Mouse (Mus musculus) ovary, adult 18-20 months (tissue): ENCODE data around the gene Sirt4.
A peak's percentile ranks its signal among the peaks of the same experiment; 100 is the strongest.

ENCODE experiments used
- DNase-seq: peaks from one replicate; pipeline ENCODE4 v3.0.0; 2022; ENCODE audit warnings: low spot score, mixed read lengths

The Sirt4 gene

DNA sequence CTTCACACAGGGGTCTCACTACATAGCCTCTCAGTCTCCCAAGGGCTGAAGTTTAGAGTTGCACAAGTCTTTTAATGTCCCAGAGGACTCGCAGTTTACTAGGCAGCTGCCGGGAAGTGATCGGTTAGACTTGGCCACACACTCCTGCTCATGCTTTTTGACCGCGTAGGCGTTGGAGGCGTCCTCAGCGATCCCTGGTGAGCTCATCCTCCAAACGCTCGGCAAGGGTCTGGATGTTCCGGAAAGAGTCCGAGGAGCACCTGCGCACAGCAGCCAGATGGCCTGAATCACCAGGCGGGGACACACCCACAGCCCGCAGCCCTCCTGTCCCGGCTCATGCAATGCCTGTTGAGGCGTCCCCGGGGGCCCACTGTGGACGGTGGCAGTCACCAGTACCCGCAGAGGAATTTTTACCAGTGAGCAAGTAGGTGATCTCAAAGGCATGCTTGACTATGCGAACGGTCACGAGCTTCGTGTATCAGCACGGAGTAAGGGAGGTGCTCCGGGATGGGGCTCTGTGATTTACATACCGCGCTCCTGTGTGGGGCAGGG lies 7.3 kb upstream of the Sirt4 start:
- peak; percentile 64 for DNase-seq

DNA sequence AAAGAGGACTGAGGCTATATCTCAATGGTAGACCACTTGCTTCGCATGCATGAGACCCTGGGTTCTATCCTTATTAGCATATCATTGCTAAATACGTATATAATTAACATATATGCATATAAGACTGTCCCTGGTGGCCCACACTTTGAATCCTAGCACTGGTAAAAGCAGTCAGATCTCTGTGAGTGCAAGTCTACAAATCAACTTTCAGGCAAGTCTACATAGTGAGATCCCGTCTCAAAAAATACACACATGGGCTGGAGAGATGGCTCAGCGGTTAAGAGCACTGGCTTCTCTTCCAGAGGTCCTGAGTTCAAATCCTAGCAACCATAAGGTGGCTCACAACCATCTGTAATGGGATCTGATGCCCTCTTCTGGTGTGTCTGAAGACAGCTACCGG lies 6.6 kb upstream of the Sirt4 start:
- DNase-seq, result no peak

DNA sequence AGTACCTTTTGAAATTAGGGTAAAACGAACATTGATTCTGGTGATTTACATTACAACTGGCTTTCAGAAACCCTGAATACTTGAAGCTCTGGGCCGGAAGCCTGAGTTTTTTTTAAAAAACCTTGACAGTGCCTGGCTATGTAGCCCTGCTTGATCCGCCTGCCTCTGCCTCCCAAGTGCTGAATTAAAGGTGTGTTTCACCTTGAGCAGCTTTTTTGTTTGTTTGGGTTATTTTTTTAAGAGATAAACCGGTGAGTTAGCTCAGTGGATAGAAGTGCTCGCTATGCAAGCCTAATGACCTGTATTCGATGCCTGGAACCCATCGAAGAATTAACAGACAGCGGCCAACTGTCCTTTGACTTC lies 6.1 kb upstream of the Sirt4 start:
- DNase-seq, result no peak

DNA sequence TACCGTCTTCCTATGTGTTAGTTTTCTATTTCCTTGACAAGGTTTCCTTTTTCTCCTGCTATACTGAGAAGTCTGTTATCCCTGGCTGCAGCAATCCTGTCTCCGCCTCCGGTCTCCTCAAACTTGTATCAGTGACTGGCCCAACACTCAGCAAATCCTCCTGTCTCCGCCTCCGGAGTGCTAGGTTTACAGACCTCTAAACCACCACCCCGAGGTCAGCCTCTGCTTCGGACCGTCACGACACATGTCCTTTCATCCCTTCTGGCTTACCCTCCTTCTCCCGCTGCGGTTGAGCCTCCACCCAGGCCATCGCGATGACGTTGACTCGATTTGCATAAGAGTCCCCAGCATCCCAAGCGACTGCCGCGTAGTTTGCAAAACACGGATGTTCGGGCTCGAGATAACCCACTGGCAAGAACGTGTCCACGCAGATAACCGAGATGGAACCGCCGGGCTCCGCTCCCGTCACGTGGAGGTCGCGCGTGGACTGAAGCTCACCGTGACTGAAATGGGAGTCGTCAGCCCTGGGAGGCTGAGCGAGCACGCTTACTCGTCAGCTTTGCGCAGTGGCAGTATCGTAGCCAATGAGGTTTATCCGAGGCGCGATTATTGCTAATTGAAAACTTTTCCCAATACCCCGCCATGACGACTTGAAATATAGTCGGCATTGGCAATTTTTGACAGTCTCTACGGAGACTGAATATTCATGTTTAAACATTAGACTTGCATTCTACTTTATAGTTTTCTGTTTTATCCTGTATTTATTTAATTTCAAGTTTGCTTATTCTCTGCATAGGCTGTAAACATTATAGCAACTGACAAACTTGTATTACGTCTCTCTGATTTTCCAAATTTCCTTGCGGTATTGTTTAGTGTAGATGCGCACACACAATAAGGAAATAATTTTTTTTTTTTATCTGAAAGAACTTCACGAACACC lies 5.4 kb upstream of the Sirt4 start:
- peak; percentile 80 for DNase-seq

DNA sequence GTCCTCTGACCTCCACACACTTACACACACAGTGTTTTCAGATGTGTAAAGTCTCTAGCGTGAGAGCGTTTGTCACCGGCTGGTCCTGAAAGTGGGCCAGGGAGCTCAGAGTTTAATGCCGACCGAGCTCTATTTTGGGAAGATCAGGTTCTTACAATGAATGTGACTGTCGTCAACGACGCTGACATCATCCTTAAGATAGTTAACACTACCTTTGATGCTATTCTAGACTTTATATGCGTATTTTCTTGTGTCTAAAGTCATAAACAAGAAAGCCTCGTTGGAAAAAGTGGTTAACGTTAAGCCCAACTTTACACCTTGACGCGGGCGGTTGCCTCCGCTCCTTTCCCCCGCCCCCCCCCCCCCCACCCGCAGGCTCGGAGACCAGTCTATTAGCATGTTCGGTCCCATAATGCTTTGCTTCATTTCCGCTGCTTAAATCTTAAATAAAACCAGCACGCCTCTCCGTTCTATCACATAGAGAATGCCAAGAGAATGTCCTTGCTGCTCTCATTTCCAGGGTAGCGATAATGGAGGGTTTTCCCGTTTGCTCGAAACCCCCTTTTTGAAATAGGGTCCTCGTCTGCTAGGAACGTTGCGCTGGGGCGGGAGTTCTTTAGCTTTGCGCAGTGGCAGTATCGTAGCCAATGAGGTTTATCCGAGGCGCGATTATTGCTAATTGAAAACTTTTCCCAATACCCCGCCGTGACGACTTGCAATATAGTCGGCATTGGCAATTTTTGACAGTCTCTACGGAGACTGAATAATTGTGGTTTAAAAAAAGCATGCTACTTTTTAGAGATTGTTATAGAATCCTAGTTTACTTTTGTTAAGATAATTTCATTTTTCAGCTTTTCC lies 4.5 kb upstream of the Sirt4 start:
- peak; percentile 55 for DNase-seq

DNA sequence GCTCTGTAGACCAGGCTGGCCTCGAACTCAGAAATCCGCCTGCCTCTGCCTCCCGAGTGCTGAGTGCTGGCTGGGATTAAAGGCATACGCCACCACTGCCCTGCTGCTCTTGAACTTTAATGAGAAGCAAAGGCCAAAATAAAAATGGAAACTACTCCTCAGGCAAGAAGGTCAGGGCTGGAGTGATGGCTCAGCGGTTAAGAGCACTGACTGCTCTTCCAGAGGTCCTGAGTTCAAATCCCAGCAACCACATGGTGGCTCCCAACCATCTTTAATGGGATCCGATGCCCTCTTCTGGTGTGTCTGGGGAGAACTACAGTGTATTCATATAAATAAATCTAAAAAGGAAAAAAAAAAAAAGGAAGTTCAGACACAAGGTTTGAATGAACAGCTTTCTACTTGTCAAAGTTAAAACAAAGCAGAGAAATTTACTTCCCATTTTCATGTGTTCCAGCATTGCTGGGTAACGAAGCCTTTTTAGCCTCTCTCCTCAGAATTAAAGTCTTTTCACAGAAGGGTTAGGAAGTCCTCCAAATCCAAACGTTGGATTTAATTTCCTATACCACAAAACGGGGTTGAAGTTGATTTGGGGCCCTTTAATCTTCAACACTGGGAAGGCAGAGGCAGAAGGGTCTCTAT lies 3.5 kb upstream of the Sirt4 start:
- DNase-seq, result no peak

DNA sequence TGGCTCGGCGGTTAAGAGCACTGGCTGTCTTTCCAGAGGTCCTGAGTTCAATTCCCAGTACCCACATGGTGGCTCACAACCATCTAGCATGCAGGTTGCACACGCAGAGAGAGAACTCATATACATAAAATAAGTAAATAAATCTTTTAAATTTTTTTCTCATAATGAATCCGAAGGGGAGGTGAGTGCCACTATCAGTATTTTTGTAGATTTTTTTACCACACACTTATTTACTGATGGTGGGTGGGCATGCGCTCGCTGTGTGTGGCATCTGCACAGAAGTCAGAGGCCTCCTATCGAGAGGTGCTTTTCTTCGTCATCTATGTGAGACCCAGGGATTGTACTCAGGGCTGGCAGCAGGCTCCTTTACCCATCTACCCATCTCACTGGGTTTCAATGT lies 2.8 kb upstream of the Sirt4 start:
- no peak for DNase-seq

DNA sequence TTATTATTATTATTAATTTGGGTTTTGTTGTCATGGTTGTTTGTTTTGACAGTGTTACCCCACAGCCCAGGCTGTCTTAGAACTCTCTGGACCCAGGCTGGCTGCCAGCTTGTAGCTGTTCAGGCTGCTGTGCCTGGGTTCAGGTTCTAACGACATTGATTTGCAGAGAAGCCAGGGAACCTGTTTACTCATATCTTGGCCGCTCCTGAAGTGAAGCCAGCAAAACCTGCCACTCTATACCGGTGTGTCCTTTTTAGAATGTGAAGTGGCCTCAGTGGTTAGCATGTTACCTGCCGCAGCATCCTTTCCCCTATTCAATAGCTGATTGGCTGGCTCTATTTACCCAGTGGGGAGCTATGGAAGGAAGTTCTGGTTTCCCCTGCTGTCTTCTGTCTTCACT lies 2.2 kb upstream of the Sirt4 start:
- no peak for DNase-seq

DNA sequence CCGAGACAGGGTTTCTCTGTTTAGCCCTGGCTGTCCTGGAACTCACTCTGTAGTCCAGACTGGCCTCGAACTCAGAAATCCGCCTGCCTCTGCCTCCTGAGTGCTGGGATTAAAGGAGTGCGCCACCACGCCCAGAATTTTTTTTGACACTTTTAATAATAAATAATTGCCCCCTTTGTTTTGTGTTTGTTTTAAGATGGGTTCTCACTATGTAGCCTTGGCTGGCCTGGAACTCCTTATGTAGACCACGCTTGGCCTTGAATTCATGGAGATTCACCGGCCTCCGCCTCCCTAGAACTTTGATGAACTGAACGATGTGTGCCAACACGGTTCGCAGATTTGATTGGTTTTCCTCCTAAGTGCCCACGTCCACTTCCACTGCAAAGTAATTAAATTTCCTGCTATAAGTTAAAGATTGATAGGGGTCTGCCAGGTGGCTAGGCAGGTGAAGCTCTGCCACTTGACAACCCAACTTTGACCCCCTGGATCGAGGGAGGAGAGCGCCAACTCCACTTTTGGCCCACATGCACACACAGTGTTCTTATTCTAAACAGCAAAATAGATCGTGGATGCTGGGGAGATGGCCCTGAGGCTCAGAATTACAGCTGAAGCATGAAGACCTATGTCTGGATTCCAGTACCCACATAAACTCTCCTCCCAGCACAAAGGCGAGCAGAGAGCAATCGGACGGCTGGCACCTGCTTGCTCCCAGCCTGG lies 1.1 kb upstream of the Sirt4 start:
- no peak for DNase-seq

DNA sequence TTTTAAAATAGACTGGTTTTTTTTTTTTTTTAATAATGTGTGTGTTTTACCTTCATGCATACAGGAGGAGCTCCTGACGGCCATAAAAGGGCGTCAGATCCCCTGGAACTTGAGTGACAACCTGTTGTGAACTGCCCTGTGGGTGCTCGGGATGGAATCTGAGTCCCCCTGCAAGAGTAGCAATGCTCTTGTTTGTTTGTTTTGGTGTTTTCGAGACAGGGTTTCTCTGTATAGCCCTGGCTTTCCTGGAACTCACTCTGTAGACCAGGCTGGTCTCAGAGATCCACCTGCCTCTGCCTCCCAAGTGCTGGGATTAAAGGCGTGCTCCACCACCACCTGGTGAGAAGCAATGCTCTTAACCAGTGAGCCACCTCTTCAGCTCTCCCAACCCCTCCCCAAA lies 471 bp upstream of the Sirt4 start:
- DNase-seq, result no peak

DNA sequence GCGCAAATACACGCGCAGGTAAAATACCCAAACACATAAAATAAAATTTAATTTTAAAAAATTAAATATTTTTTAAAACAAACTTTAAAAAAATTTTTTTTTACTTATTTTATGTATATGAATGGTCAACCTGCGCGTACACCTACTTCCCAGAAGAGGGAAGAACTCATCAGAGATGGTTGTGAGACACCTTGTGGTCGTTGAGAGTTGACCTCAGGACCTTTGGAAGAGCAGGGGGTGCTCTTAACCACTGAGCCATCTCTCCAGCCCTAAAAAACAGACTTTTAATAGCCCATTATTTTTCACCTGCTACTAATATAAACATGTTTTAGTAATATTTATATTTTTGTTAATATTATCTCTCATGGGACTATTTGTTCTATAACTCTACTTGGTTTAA lies 1.1 kb downstream of the Sirt4 start:
- no peak for DNase-seq

DNA sequence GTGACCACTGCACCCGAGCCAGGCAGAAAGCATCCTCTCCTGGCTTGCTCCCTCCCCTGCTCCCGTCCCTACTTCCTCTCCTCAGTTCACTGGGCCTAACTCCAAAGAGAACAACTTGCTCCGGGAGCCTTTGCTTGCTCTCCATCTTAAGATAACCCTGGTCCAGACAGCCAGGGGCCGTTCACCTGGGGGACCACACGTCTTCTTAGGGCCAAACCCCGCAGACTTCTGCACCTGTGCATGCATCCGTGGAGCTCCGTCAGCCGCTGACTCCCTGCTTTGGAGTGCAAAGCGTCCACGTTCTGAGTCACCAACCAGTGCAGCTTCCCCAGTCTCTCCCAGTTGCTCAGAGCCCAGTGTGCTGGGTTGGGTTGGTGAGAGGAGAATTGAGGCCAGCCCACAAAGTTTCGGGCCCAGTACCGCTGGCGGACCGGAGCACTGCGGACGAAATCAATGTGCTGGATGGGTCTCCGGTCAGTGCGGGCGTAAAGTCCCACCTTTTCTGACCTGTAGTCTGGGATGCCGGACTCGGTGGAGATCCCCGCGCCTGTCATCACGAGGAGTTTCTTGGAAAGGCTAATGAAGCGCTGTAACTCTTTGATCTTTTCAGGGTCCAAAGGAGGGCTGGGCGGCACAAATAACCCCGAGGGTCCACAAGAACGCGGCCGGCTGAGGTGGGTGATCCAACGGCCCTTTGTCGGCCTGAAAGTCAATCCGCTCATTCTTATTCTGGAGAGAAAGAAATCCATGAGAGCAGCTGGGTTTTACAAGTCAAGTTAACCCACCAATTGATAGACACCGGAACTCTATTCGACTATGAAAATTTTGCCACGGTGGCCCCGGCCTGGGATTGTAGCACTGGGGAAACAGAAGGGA lies 1.9 kb downstream of the Sirt4 start:
- no peak for DNase-seq

DNA sequence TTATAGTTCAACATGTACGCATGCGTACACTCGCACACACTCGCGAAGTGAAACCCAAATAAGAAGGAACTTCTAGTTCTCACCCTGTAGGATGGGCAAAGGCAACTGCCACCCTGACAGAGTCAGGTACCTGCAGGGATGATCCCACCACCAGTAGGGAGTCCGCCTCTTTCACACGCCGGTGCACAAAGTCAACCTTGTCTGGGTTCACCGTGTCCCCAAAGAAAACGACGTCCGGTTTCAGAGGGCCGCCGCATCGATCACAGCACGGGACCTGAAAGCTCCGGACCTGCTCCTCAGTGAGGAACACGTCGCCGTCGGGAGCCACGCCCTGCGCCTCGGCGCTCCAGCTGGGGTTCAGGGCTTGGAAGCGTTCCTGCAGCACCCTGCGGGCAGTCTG lies 4.4 kb downstream of the Sirt4 start:
- no peak for DNase-seq

DNA sequence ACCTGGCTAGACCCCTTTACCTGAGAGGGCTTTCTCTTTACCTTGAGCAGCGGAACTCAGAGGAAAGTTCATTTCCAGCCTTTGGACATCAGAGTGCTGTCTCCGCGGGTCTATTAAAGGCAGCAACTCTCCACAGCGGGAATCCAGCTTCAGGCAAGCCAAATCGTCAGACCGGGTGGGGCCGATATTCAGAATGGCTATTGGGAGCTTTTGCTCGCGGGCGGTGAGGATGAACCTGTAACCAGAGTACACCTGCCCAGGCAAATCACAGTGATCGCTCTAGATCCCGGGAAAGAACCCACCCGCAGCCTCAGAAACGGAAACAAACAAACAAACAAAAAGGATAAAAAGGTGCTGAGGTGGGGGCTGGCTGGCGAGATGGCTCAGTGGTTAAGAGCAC lies 5.0 kb downstream of the Sirt4 start:
- DNase-seq, result no peak

DNA sequence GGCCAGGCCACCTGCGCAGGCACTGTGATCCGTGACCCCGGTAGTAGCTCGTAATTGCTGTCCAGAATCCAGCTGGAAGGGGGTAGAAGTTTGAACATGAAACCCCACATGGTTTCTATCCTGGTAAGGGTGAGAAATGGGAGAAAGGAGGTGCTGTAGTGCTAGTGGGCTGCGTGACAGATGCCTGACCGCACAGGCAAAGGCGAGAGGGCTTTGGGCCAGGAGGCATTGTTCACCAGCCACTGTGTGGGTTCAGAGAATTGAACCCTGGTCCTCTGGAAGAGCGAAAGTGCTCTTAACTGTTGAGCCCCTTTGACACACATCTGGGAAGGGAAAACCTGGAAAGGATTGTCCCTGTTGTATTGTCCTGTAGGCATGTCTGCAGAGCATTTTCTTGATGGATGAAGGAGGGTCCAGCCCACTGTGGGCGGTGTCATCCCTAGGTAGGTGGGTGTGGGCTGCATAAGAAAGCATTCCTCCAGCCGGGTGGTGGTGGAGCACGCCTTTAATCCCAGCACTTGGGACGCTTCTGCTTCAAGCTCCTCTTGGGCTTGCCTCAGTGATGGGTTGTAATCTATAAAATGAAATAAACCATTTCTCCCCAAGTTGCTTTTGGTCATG lies 8.3 kb downstream of the Sirt4 start:
- no peak for DNase-seq

DNA sequence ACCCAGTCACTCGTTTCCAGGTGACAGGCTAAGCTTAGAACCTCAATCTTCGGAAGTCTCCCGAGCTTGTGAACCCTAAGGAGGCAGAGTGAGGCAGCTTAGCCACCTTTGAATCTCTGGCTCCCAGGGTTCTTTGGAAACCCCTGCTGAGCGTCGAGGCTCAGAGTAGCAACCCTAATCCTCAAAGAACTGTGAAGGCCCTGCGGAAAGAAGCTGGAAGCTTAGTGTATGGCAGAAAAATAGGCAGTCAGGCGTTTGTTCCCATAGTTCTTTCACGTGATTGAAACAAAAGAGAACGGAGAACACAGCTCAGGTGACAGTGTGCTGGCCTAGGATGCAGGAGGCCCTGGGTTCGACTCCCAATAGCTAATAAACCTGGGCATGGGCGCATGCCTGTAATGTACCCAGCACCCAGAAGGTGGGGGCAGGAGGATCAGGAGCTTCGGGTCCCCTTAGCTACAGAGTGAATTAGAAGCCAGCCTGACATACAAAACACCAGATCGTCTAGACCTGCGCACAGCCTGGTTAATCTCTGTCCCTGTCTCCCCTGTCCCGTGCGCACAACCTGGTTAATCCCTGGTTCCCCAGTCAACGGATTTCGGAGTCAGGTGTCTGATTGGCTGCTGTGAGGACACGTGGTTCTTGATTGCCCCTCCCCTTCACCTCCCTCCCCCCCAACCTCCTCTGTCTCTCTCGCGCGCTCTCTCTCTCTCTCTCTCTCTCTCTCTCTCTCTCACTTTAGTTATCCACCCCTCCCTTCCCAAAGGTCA lies 9.0 kb downstream of the Sirt4 start:
- DNase-seq, result no peak

DNA sequence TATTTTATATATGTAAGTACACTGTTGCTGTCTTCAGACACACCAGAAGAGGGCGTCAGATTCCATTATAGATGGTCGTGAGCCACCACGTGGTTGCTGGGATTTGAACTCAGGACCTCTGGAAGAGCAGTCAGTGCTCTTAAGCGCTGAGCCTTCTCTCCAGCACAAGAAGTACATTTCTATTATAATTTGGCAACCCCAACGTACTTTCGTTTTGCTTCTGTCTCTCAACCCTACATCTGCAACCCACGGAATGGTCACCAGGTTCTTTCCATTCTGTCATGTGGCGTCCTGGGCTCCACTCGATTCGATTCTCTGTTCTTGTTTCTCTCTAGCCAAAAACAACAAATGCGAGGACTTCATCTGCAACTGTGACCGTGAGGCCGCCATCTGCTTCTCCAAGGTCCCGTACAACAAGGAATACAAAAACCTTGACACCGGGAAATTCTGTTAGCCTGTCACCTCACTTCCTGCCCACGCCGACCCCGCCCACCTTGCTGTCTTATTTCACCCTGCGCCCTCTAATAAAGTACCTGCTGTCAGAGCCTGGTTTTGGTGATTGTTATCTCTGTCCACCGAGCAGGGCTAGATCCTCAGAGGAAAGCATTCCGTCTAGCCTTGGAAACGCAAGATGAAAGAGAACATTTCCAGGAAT lies 10.2 kb downstream of the Sirt4 start:
- DNase-seq, result no peak

DNA sequence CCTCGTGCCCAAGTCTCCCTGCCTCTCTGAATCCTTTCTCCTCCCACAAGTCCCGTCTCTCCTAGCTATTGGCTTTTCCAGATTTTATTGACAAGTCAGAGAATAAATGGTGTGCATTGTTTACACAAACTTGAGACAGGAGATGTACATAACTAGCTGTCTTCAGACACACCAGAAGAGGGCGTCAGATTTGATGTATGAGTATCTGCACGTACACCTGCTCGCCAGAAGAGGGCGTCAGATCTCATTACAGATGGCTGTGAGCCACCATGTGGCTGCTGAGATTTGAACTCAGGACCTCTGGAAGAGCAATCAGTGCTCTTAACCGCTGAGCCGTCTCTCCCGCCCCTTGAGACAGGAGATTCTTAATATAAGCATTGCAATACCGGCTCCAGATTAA lies 11.3 kb downstream of the Sirt4 start:
- DNase-seq, result no peak
